Mouse (Mus musculus) small intestine, adult 2 months (tissue): ENCODE results near the gene Appbp2.

ENCODE experiments used
- CTCF ChIP-seq: fragments of 200-500 bp; IDR thresholded peaks from 2 replicates; pipeline ENCODE4 v1.5.1; 2012; ENCODE audit warnings: low read depth, mild to moderate bottlenecking, control low read depth, inconsistent platforms, low read length, moderate library complexity, mixed read lengths; ENCODE audit not compliant: insufficient replicate concordance, insufficient read length; ENCODE audit errors: extremely low read depth
- POLR2A ChIP-seq: fragments of 200-500 bp; IDR thresholded peaks from 2 replicates; pipeline ENCODE4 v1.6.1; 2012; ENCODE audit warnings: low read depth, mild to moderate bottlenecking, control low read depth, inconsistent platforms, low read length, moderate library complexity

- TF ChIP-seq POLR2A (no peak), CTCF (no peak)
Observed at GRCm38 (mm10) chr11:85277609-85278008, 42.7 kb upstream of the Appbp2 start.
